Mouse (Mus musculus): ENCODE data around the gene Slc15a4. TPM values are rescaled to one million over a fixed set of nuclear protein-coding genes. Genes with fewer than 3 reads are reported as not detected.

The Slc15a4 gene
- polyA plus RNA-seq, 1 experiment from 2014 or later = 35.2 TPM

DNA sequence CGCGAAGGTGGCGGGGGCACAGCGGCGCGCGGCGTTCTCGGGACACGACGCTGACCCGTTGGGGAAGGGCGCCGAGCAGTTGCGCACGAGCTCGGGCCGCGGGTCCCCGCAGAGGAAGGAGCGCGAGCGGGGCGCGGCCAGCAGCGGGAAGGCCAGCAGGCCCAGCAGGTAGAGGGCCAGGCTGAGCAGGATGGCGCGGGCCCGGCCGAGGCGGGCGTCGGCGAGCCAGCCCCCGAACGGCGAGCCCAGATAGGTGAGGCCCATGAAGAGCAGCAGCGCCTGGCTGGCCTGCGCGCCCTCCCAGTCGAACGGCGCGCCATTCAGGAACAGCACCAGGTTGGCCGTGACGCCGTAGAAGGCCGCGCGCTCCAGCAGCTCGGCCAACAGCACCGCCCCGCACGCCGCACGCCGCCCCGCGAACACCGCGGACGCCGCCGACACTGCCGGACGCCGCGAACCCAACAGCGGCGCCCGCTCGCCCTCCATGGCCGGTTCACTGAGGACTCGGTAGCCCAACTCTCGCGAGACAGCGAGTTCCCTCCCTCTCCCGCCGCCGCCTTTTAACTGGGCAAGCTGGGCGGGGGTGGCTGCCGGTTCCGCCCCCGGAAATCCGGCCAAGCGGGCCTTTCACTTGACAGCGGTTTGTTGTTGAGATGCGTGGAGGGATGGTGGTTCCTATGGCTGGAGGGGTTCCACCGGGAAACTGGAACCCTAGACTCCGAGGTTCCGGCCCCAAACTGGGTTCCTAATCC is 15.6 kb downstream of the Slc15a4 start:
- ATAC-seq (ENCODE audit: low FRiP score, low read depth) = peak; percentile 93
- H3K36me3 ChIP-seq = no peaks in the 10 kb centered on the region
- peak overlapping the region; percentile 97 for H3K4me3 ChIP-seq
- no peaks in the 10 kb centered on the region for H3K9me3 ChIP-seq
- H3K27me3 ChIP-seq = no peaks in the 10 kb centered on the region
- H3K4me1 ChIP-seq (replicated peaks) = peaks cover 35% of the 10 kb centered on the region
- peak overlapping the region; percentile 92 for H3K9ac ChIP-seq
- under 1% methylated on average over 88 of the region's 91 CpGs for WGBS
- peak overlapping the region; percentile 82 for H3K27ac ChIP-seq (replicated peaks)
- peak overlapping the region; percentile 96 for H3K4me2 ChIP-seq

DNA sequence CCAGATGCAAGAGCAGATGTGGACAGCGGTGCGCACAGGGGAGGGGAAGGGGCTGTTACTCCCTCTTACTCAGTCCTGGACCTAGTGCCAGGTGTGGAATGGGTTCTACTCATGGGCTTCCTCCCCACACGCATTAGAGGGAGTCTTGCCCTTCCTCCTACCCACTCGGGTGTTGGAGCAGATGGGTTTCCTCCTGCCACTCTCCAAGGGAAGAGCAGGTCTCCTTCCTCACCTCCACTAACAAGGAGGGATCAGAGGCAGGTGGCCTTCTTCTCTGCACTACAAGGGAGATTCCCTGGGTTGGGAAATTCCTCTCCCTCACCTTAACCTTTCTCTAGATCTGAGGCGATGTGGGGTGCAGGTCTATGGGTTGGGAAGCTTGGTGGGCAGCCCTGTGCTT is 16.5 kb downstream of the Slc15a4 start:
- peak overlapping the region; percentile 96 for H3K4me2 ChIP-seq
- no peaks in the 10 kb centered on the region for H3K27me3 ChIP-seq
- no peaks in the 10 kb centered on the region for H3K9me3 ChIP-seq
- peak overlapping the region; percentile 92 for H3K9ac ChIP-seq
- H3K4me1 ChIP-seq (replicated peaks) = peaks cover 40% of the 10 kb centered on the region
- no peak overlapping the region for H3K27ac ChIP-seq (replicated peaks)
- 5% methylated on average over 3 of the region's 5 CpGs for whole genome bisulfite sequencing
- H3K4me3 ChIP-seq = peak overlapping the region; percentile 97
- ATAC-seq (ENCODE audit: low FRiP score, low read depth) = no peak
- no peaks in the 10 kb centered on the region for H3K36me3 ChIP-seq

DNA sequence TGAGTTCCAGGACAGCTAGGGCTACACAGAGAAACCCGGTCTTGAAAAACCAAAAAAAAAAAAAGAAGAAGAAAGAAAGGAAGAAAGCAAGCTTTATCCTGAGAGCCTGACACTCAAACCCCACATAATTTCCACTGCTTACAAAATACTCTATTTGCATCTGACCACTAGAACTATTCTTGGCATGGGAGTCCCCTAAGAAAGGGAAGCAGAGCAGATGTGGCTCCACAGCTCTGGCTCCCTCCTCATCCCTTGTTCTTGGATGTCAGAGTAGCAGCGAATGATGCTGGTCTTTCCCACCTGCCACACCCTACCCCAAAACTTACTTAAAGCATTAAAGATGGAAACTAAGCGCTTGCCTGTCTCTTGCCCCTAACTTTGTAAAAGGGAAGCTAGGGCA is 17.2 kb downstream of the Slc15a4 start:
- WGBS = 83% methylated on average over 3 of the region's 3 CpGs
- no peaks in the 10 kb centered on the region for H3K27me3 ChIP-seq
- no peaks in the 10 kb centered on the region for H3K9me3 ChIP-seq
- no peak overlapping the region for H3K27ac ChIP-seq (replicated peaks)
- ATAC-seq (ENCODE audit: low FRiP score, low read depth) = no peak
- no peaks in the 10 kb centered on the region for H3K36me3 ChIP-seq
- H3K9ac ChIP-seq = peak overlapping the region; percentile 92; the same call in 1 of the 2 replicates
- H3K4me3 ChIP-seq = peak overlapping the region; percentile 97
- H3K4me1 ChIP-seq (replicated peaks) = peaks cover 44% of the 10 kb centered on the region
- peak overlapping the region; percentile 96 for H3K4me2 ChIP-seq

DNA sequence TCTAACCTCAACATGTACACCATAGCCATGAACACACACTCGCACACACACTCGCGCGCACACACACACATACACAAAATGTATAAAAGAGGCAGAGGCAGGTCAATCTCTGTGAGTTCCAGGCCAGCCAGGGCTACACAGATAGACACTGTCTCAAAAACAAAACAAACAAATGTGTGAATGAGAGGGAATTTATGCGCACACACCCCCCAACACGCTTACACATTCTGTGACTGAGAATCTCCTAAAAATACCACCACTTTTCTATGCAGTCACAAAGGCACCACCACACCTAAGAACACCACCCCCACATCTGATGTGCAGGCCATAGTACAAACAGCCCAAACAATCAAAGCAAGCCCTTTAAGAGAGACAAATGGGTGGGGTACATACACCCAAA is 20.3 kb downstream of the Slc15a4 start:
- no peak overlapping the region for H3K27ac ChIP-seq (replicated peaks)
- H3K4me1 ChIP-seq (replicated peaks) = peaks cover 44% of the 10 kb centered on the region
- ATAC-seq (ENCODE audit: low FRiP score, low read depth) = no peak
- peaks cover 7% of the 10 kb centered on the region; the same call in 1 of the 2 replicates for H3K36me3 ChIP-seq
- no peak overlapping the region for H3K9ac ChIP-seq
- 94% methylated on average over 6 of the region's 6 CpGs for WGBS
- H3K4me3 ChIP-seq = no peak overlapping the region
- H3K27me3 ChIP-seq = no peaks in the 10 kb centered on the region
- no peaks in the 10 kb centered on the region for H3K9me3 ChIP-seq
- H3K4me2 ChIP-seq = no peak overlapping the region

DNA sequence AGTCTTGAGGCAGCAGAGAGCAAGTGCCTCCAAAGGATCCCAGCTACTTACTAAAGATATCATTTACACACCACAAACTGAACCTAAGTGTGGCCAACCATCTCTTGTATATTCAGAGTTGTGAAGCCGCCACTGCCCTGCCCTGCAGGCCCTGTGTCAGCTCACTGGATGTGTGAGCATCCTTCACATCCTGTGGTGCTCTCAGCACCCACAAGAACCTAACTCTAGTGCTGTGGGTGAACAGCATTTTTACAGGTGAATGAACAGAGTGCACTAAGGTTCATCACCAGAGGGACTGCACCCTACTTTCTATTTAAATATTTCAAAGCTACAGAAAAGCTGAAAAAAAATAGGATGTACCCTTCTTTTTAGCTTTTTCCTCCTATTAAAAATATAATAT is 20.8 kb downstream of the Slc15a4 start:
- Histone ChIP-seq H3K27ac (replicated peaks) (no peak overlapping the region), H3K36me3 (peaks cover 7% of the 10 kb centered on the region; the same call in 1 of the 2 replicates), H3K4me3 (no peak overlapping the region), H3K4me1 (replicated peaks) (peaks cover 44% of the 10 kb centered on the region), H3K9ac (no peak overlapping the region), H3K27me3 (no peaks in the 10 kb centered on the region), H3K9me3 (no peaks in the 10 kb centered on the region), H3K4me2 (no peak overlapping the region)
- WGBS = 86% methylated on average over 1 of the region's 1 CpGs
- no peak for ATAC-seq (ENCODE audit: low FRiP score, low read depth)

DNA sequence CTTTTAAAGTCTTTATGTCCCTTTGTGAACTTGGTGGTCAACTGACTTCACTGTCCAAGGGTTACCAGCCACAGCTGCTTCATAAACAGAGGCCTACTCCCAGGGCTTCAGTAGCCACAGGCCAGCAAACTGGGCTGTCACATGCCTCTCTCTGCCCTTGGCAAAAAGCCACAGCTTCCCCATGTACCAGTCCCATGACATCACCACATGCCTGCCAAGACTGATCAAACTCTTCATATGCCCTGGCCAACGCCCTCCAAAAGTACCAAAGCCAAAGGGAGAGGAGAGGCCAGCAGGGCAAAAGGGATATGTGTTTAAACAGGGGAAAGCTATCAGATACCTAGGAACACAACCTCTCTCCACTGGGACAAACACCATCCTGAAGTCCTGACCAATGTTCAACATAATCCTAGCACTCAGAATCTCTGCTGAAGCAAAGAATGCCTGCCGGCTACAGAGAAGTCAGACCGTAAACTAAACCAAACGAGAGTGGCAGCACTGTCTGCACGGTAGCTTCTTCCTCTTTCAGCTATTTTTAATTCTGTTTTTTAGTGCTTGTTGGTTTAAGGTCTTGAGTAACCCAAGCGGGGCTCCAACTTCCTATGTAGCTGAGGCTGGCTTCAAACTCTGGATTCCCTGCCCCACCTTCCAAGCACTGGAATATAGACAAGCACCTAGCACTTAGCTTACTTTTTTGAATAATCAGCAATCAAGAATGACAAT is 21.7 kb downstream of the Slc15a4 start:
- no peaks in the 10 kb centered on the region for H3K9me3 ChIP-seq
- 82% methylated on average over 6 of the region's 6 CpGs for WGBS
- no peak overlapping the region for H3K4me2 ChIP-seq
- no peak for ATAC-seq (ENCODE audit: low FRiP score, low read depth)
- H3K27me3 ChIP-seq = no peaks in the 10 kb centered on the region
- H3K4me3 ChIP-seq = no peak overlapping the region
- no peak overlapping the region for H3K9ac ChIP-seq
- no peak overlapping the region for H3K27ac ChIP-seq (replicated peaks)
- H3K4me1 ChIP-seq (replicated peaks) = peaks cover 38% of the 10 kb centered on the region
- peaks cover 12% of the 10 kb centered on the region; the same call in 1 of the 2 replicates for H3K36me3 ChIP-seq

DNA sequence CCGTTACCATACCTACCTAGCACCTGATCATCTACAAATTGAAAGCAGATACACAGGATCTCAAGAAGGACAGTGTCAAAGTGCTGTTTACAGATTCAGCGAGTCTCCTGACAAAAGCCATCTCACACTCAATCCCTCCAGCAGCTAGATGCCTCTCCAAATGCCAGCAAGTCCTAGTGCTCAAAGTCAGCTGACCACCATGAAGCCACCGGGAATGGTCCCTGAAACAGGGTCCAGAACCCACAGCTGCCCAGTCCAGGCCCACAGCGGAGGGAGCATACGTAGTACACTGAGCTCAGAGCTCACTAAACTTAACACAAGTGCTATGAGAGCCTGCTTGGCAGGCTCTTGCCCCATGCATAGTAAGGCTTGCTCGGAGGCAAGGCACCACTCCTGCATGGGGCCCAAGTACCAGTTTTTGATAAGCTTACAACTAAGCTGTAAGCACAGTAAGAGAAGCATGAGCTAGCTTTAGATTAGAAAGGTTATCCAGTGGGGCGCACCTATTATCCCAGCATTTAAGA is 23.4 kb downstream of the Slc15a4 start:
- Histone ChIP-seq H3K4me1 (replicated peaks) (peaks cover 22% of the 10 kb centered on the region), H3K9me3 (no peaks in the 10 kb centered on the region), H3K36me3 (peaks cover 12% of the 10 kb centered on the region; the same call in 1 of the 2 replicates), H3K27me3 (no peaks in the 10 kb centered on the region), H3K4me2 (no peak overlapping the region), H3K27ac (replicated peaks) (no peak overlapping the region), H3K9ac (no peak overlapping the region), H3K4me3 (no peak overlapping the region)
- ATAC-seq (ENCODE audit: low FRiP score, low read depth) = no peak
- WGBS = 94% methylated on average over 7 of the region's 7 CpGs

DNA sequence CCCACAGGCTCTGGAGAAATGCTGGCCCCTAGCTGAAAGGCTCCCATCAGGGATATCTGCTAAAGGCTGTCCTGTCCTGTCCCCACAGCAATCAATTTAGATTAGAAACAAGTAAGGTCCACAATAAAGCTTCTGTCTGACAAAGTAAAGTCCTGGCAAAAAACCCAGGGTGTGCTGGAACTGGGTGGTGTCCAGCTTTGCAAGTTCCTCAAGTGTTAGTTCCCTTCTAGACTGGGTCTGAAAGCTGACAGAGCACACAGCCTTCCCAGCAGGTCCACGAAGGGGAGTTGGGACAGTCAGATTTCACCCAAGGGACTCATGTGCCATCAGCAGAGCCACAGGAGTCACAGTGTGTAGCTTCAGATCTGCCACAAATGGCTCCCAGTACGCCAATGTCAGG is 25.2 kb downstream of the Slc15a4 start:
- no peak overlapping the region for H3K9ac ChIP-seq
- peaks cover 9% of the 10 kb centered on the region for H3K4me1 ChIP-seq (replicated peaks)
- no peak overlapping the region for H3K27ac ChIP-seq (replicated peaks)
- no peaks in the 10 kb centered on the region for H3K27me3 ChIP-seq
- no peaks in the 10 kb centered on the region for H3K9me3 ChIP-seq
- peaks cover 26% of the 10 kb centered on the region for H3K36me3 ChIP-seq
- H3K4me3 ChIP-seq = no peak overlapping the region
- WGBS = 94% methylated on average over 2 of the region's 2 CpGs
- ATAC-seq (ENCODE audit: low FRiP score, low read depth) = no peak
- H3K4me2 ChIP-seq = no peak overlapping the region

DNA sequence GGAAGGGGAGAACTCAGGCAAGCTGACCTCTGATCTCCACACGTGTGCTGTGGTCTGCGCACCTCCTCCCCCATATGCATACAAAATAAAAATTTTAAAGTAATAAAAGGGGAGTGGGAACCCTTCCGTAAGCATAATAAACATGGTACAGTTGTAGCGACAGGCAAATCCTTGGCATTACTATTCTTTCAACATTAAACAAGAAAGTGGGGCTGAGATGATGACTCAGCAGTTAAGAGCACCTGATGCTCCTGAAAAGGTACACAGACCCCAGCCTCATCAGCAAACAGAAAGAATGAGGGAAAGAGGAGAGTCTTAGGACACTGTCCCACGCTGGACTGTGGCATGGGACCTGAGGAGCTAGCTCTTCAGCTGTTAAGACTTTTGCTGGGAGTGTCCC is 29.7 kb downstream of the Slc15a4 start:
- Histone ChIP-seq H3K9ac (no peak overlapping the region), H3K27ac (replicated peaks) (no peak overlapping the region), H3K4me3 (no peak overlapping the region), H3K27me3 (no peaks in the 10 kb centered on the region), H3K4me1 (replicated peaks) (no peaks in the 10 kb centered on the region), H3K36me3 (peaks cover 51% of the 10 kb centered on the region), H3K4me2 (no peak overlapping the region), H3K9me3 (no peaks in the 10 kb centered on the region)
- ATAC-seq (ENCODE audit: low FRiP score, low read depth) = no peak
- WGBS = 94% methylated on average over 5 of the region's 5 CpGs

DNA sequence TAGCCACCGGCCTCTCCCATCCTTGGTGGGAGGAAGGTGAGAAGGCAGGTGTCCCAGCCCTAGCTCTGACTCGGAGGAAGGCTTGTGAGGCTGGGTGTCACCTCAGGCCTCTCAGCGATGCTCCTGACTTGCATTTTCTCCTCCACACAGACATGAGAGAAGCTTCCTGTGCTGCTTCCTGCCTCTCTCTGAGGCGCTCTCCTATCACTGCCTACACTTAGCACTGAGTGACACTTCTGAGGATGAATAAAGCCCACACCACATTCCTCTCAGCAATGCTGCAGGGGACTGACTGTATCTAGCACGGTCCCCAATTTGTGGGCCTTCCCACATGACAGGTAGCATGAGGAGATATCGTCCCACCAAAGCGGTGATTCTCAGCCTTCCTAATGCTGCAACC is 35.8 kb downstream of the Slc15a4 start:
- Histone ChIP-seq H3K36me3 (peaks cover 69% of the 10 kb centered on the region), H3K9me3 (no peaks in the 10 kb centered on the region), H3K9ac (no peak overlapping the region), H3K27ac (replicated peaks) (no peak overlapping the region), H3K4me3 (no peak overlapping the region), H3K27me3 (no peaks in the 10 kb centered on the region), H3K4me1 (replicated peaks) (no peaks in the 10 kb centered on the region), H3K4me2 (no peak overlapping the region)
- WGBS = 95% methylated on average over 7 of the region's 7 CpGs
- no peak for ATAC-seq (ENCODE audit: low FRiP score, low read depth)

DNA sequence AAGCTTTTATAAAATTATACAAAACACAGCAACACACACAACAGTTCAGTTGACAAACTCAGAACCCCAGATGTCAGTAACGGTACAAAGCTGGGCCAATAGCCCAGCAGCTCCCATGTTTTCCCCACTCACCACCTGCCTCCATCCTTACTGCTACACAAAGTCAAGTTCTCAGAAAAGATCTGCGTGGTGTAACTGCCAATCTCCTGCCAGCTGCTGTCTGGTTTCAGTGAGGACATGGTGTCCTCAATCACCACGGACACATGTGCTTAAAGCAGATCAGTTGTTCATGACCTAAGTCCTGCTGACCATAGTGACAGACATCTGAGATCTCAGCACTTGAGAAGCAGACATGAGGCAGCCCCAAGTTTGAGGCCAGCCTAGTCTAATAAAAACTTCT is 37.0 kb downstream of the Slc15a4 start:
- no peak overlapping the region for H3K4me3 ChIP-seq
- H3K27ac ChIP-seq (replicated peaks) = no peak overlapping the region
- H3K4me1 ChIP-seq (replicated peaks) = no peaks in the 10 kb centered on the region
- ATAC-seq (ENCODE audit: low FRiP score, low read depth) = no peak
- peaks cover 62% of the 10 kb centered on the region for H3K36me3 ChIP-seq
- no peak overlapping the region for H3K9ac ChIP-seq
- H3K4me2 ChIP-seq = no peak overlapping the region
- H3K27me3 ChIP-seq = no peaks in the 10 kb centered on the region
- no peaks in the 10 kb centered on the region for H3K9me3 ChIP-seq
- 95% methylated on average over 3 of the region's 3 CpGs for WGBS

DNA sequence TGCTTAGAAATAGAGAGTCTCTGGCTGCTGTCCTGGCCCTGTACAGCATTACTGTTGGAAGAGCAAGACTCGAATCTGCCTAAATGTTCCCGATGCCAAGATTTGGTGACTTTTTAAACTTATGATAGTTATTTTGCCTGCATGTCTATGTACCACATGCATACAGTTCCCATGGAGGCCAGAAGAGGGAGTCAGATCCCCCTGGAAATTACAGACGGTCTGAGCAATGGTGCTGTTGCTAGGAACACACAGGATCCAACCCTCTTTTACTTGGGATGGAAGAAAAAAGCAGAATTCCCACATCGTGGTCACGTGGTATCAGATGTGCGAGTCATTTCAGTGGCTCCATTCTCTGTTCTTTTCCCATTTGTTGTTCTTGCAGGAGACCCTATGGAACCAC is 39.8 kb downstream of the Slc15a4 start:
- H3K4me2 ChIP-seq = no peak overlapping the region
- H3K9ac ChIP-seq = no peak overlapping the region
- H3K4me3 ChIP-seq = no peak overlapping the region
- no peak for ATAC-seq (ENCODE audit: low FRiP score, low read depth)
- WGBS = 79% methylated on average over 6 of the region's 6 CpGs
- no peaks in the 10 kb centered on the region for H3K4me1 ChIP-seq (replicated peaks)
- H3K36me3 ChIP-seq = peaks cover 45% of the 10 kb centered on the region
- no peak overlapping the region for H3K27ac ChIP-seq (replicated peaks)
- no peaks in the 10 kb centered on the region for H3K27me3 ChIP-seq
- H3K9me3 ChIP-seq = no peaks in the 10 kb centered on the region

Measured in hindbrain, embryonic 15.5 days (tissue).